Mouse (Mus musculus) left cerebral cortex, adult 8-10 months (tissue): ENCODE measurements around the gene Trpc3. TPM values are rescaled to one million over a fixed set of nuclear protein-coding genes. Genes with fewer than 3 reads are reported as not detected.
"Not testable (repeated sequence)": the region's sequence is repeated elsewhere in the genome, so short reads cannot be mapped to it uniquely, and the experiment has no call there.

Experiments used
- DNase-seq, 2 experiments: peaks; one replicate each; pipeline ENCODE4 v3.0.0; 2022; ENCODE audit warnings: low spot score in 2 of 2
- total RNA-seq, 4 experiments: library from RNA; stranded (reverse); gene quantifications; 2 replicates each; pipeline ENCODE4 v1.2.4; 2022

Gene Trpc3
- total RNA-seq: 10 to 100 TPM; 13.8 to 32.3 (median 19.6) TPM

DNA sequence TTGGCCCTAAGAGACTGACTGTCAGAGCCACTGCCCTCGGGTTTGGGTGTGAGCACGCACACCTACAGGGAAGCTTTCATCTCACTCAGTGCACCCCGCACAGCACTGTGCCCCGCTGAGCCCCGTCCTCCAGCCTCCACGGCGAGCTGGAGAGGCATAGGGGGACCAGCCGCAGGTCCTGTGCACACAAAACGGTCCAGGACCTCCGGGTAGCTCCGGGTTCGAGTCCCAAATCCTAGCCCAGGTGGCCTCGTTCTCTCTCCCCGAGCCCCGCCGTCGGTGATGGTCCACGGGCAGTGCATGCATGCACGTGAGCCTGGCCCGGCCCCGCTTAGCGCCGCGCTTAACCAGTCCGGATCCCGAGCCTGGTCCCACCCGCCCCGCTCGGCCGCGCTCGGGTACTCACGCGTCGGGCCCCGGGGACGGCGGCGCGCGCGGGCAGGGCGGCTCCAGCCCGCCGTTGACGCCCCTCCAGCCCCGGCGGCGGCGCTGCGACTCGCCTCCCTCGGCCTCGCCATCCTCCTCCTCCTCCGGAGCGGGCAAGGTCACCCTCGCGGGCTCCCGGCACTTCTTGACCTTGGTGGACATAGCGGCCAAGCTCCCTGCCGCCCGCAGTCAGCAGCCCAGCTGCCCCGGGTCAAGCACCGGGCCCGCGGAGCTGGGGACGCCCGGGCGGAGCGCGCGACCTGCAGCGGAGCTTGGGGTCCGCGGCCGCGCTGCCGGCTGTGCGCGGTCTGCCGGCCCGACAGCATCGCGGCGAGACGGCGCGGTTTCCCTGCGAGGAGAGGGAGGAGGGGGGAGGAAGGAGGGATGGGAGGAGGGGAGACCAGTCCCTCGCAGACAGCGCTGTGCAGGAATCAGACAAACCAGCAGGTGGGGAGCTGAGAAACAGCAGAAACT, at the start of gene Trpc3:
TSS of gene Trpc3 (minus strand) at position 776 of the 900 bp plus-strand sequence.
- peak in 1 of 2 experiments; percentile 29 for DNase-seq

DNA sequence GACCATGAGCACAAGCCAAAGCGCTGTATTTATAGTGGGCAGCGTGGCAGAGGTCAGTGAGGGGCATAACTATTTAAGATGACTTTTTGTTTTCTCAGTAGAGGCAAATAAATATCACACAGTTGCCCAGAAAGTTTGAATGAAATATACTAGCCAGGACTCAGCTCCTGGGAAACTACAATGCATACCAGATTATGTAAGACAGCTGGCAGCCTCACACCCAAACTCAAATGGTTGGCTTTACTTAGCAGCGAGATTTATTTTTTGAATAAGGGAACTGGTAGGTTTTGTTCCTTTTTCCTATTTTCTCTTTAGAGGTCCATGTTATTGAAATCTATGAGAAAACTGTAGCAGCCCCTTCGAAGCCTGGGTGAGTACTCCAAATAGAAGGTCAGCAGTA, 48.1 kb upstream of the Trpc3 start:
- no peak for DNase-seq

DNA sequence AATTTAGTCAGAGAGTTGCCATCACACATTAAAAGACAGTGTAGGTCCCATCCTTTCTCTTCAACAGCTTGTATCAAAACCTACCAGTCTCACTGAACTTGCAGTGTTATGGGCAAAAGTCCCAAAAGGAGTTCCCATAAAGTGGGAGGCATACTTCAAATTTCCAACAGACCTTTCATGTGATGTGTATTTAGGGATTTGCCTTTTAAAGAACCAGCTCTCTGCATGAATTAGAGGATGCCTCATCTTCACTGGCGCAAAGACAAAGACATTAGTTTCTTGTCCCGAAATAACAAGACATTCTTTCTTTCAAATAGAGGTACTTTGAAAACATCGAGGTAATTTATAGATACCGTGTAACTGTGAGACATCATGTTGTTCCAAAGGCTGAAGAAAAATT, 43.1 kb upstream of the Trpc3 start:
- DNase-seq: peak in 1 of 2 experiments; percentile 39

DNA sequence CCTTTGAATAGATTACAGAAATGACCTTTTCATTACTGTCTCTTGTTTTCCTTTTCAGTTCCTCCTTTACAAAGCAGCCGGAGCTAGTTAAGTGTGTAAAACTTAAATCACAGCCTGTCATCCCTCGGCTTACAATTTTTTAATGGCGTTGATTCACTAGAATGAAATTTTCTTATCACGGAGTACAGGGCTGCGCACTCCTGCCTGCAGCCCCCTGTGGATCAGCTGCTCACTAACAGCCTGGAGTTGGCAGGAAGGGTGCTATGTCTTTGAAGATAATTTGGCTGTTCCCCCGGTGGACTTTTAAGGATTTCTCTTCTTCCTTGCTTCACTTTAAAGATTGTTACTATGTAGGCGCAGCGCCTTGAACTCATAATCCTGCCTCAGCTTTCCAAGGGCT, 36.6 kb upstream of the Trpc3 start:
- no peak for DNase-seq

DNA sequence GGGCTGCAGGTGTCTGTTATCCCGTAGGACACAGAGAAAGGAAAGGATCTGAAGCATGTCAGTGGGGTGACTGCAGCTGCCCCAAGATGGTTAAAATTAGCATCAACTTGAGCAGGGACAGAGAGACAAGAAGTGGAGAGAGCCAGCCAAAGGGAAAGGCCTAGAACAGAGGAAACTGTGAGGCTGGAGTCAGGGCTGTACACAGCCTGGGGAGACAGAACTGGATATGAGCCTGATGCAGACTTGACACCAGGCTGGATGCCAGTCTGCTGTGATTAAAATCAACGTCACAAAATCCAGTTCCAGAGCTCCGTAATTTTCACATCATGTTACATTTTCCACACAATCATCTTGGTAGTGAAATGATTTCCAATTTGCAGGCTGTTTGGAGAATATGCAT, 31.9 kb upstream of the Trpc3 start:
- no peak for DNase-seq

DNA sequence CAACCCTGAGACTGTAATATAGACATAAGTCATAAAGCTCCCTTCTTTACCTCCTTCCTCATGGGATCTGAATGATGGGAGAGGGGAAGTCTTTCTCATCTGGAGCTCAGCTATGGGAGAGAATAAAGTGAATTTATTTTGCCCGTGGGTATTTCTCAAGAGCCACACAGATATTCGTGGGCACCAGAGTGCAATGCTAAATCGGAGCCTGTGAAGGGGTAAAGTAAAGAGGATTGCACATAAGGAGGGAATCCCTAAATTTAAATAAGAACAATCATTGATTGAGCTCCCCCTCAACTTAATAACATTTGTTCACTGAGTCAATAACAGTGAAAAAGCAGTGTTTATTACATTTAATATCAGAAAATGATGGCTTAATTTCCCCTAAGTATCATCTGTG, 19.6 kb upstream of the Trpc3 start:
- DNase-seq: no peak

DNA sequence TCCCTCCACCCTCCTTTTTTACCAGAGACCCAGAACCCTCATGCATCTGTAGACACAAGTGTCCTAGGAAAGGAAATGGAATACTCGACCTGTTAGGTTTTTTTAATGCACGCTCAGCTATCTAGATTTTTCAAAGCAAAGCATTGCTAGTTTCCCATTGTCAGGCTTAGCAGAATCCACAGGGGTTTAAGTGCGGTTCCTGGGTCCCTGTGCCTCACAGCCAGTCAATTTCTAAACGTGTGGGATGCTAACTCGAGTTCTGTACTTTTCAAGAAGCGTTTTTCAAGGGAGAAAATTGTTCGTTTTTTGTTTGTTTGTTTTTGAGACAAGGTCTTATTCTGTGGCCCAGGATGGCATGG, 304 bp upstream of the Trpc3 start:
- DNase-seq: no peak

DNA sequence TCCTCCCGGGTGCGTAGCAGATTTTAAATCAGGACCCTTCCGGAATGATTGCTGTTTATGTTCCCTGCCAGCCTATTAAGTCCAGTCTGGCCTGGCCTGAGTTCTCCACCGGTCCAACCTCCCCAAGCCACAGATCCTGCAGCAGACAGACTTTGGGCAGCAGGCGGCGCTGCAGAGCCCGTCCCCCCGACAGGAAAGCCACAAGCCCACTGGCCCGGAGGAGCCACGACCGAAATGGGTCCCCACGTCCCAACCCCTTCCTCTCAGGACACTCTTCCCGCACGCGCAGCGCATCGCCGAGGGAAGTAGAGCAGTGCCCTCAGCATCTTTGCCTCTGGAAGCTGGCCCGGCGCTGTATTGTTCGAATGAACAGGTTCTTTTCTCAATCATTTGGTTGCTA, 1.1 kb downstream of the Trpc3 start:
- peak; percentile 13 to 36 for DNase-seq

DNA sequence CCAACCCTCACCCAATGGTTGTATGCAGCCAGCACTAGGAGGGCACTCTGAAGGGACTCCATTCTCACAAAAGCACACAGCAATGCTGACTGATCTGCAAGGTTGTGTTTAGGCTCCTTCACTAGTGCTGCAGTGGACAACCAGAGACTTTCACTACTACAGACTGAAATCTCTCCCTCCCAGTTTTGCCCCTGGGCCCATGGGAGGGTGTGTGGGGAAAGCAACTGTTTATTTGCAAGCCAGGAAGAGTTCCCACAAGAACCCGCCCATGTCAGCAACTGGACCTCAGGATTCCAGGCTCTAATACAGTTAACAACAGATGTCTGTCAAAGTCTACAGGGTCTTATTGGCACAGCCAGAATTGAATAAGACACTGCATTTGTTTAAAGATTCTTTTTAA, 14.1 kb downstream of the Trpc3 start:
- DNase-seq: no peak

DNA sequence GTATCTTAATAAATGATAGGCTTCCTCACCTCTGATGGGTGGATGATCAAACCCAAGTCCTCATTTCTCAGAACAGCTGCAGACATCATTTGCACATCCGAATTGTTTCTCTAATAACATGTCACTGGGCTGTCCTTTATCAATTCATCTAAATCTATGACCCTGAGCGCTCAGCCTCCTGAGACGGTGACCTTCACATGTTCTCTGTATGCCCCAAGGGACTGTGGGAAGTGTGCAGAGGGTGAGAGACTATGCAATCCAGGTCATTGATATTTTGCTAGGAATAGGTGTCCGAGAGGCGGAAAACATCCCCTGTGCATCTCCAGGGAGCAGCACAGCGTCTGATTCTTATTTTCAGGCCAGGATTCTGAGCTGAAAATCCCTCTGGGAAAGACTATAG, 22.2 kb downstream of the Trpc3 start:
- no peak for DNase-seq

DNA sequence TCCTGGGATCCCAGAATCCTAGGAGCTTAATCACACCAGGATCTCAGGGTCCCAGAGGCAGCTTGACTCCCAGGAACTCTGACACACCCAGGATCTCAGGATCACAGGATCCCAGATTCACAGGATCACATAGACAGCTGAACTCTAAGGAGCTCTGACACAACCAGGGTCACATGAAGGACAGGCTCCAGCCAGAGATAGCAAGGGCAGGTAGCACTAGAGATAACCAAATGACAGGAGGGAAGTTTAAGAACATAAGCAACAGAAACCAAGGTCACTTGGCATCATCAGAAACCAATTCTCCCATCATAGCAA, 44.8 kb downstream of the Trpc3 start:
- not testable (repeated sequence) for DNase-seq

DNA sequence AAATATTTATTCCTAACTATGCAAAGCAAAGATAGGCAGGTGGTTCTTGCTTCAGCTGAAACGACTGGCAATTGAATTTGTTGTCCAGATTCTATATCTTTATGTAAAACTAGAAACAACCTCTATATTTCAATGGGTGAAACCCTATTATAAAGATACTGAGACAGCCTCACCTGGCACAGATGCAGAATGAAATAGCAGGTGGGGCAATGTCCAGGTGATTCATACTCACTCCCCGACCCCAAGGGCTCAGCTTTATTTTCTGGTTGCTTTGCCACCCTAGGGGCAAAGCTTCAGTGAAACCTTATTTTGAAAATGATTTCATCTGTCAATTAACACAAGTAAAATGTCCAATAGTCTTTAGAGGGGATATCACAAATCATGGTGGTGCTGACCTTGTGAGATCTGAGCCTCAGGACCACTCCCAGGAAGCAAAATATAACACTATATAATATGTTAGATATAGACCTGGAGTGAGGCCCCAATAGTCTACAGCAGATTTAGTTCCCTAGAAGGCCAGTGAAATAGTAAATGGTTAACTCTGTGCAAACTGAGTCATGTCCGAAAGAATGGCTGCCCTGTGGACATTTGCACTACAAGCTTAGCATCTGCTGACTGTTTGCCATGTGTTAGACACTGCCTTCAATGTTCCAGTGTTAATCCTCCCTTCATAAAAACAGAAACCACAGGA, 45.3 kb downstream of the Trpc3 start:
- DNase-seq: no peak

DNA sequence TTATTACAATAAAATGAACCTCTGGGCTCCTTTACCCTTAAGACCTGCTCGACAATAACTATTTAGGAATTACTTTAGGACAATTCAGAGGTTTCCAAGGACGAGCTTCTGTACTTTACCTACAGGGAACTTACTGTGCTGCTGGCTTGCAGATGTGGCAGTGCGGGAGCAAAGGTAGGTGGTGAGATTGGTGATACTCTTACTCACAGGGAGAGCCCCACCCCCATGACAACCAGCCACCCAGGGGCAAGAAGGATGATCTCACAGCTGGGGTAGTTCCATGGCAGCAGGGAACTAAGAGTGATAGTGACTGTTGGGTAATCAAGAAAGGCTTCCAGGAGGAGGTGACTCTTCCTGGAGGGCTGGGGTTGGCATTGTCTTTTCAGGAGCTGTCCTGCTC, 46.6 kb downstream of the Trpc3 start:
- DNase-seq: no peak

DNA sequence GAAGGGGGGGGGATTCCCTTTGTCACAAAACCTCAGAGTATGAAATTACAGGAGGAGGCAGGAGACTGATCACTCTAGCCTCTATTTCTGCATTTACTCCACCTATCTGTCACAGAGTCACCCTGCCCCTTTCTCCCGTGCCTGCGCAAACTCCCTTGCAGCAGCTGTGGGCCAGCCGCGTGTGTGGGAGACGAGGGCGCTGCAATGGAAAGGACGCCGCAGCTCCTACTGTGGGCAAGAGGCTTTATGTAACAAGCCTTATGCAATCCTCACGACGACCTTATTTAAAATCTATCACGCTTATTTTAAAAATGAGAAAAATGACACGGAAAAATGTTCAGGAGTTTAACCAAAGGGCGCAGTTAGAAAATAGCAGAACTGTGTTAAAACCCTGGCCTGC, 47.2 kb downstream of the Trpc3 start:
- peak in 1 of 2 experiments; percentile 69 for DNase-seq

DNA sequence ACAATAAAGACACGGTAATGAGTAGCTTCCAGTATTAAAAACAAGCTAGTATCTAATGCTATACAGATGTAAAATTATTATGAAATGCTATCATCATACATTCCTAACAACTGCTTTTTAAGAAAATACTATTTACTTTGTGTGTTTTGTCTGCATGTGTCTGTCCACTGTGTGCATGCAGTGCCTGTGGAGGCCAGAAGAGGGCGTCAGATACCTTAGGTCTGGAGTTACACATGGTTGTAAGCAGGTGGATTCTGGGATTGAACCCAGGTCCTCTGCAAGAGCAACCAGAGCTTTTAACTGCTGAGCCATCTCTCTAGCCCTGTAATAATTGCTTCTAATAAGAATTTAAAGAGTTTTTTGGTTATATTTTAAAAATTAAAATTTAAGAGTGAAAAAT, 49.2 kb downstream of the Trpc3 start:
- DNase-seq: no peak

DNA sequence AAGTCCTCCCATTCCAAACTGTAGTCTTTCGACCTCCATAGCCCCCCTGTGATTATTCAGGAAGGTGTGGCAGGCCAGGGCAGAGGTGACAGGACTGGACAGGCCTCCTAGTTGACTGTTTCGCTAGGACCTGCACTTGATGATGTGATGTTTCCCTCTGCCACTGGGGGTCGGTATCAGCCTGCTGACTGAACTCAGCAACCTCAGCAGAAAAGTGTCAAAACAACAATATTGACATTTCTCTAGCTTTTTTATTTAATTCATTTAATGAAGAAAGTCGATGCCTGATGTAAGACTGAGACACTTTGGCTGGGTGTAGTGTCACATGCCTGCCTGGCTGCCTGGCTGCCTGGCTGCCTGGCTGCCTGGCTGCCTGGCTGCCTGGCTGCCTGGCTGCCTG, 54.5 kb downstream of the Trpc3 start:
- no peak for DNase-seq

DNA sequence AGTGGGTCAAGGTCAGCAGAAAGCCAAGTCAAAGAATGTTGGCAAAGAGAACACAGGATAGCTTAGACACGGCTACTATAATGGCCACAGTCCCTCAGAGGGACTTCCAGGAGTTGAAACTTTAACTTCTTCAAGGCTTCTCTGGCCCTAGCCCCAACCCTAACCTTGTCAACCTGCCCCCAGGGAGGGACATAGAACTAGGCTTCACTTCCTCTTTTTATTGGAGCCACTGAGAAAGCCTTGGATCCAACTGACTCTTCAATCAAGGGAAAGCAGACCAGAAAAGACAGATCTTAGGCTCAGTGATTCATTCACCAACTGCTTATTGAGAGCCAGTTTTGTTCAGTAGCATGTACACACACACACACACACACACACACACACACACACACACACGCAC, 63.2 kb downstream of the Trpc3 start:
- DNase-seq: no peak

DNA sequence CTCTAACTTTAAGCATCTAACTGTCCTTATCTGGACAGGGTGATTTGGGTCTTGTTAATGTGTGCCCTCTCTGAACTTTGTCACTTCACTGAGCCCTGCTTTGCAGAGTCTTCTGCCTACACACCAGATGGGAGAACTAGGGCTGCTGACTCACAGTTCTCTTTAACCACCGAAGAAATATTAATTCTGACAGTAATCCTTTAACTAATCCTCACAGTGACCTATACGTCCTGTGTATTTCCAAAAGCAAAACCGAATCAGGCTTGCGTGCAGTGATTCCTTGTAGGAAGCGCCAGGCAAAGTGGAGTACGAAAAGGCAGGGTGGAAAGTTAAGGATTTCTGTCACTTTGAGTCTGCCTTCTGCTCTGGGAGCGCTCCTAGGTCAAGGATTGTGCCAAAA, 71.8 kb downstream of the Trpc3 start:
- DNase-seq: no peak

DNA sequence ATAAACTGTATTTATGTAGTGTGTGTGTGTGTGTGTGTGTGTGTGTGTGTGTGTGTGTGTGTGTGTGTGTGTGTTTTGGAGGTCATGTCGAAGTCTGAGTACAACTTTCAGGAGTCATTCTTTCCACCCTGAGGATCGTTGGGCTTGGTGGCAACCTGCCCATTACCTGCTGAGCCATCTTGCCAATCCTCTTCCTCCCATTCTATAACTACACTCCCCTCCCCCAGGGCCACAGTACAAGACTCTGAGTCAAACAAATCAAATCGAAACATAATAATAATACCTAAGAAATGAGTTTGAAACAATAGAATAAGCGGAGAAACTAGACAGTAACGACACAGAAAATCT, 76.1 kb downstream of the Trpc3 start:
- DNase-seq: no peak

DNA sequence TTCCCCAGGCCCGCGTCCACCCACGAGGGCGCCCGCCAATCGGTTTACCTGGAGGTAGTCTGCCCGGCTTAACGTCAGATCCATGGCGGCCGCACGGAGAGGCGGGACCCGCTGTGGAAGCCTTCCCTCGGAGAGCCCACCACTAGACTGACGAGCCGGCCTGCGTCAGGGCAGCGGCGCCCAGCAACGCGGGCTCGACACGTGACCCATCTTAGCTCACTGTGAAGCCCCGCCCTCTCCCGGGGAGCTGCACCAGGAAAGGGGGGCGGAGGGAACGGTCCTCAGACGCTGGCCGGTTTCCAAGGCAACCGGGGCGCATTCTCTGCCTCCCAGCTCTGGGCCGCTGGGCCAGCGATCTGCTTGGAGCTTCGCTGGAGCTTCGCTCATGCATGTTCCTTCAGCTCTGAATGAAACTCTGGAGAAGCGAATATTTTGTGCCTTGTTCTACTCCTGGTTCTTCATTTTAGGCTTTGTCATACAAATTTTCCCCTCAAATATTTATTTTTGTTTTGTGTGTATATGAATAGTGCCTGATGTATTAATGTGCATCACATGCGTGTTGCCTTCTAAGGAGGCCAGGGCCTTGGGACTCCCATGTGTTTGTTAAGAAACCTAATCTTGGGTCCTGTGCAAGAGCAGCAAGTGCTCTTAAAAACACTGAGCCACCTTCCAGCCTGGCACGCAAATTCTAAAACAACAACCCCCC, 76.6 kb downstream of the Trpc3 start, which contains the start of gene Bbs7:
TSS of gene Bbs7 (minus strand) at position 276 of the 706 bp plus-strand sequence.
- DNase-seq: peak; percentile 80 to 96

DNA sequence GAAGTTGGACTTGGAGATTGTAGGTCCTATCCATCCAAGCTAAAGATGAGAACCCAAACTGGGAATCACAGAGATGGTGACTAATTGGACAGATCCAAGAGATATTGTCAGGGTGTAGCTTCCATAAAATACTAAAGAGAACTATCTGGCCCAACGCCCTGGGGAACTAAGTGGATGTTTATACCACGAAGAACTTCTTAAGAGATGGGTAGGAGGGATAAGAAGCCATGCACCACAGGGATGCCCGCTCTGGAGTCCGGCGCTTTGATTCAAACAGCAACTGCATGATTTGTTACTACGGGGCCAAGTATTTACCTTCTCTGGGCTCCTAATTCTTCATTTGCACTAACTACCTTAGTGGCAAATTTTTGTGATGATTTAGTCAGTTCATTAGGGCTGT, 77.3 kb downstream of the Trpc3 start:
- no peak for DNase-seq
